Mouse (Mus musculus): ENCODE data around the gene Ccdc148.

DNA sequence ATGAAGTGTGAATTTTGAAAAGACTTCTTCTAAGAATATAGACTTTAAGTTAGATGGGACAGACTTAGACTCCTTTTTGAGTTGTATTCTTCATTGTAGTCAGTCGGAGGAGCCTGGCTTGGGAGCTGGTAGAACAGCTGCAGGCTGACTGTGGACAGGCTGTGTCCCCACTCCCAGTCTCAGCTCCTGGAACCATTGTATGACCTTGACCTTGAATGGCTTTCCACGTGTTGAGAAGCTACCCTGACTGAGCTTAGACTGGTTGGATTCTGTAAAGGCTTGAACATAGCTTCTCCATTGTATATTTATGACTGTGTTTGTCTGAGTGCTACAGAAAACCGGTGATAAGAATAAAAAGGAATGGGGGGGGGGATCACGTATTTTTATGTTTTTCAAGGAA, 36.7 kb upstream of the Ccdc148 start:
- TF ChIP-seq CTCF (IDR thresholded peaks at IDR 0.05; ENCODE audit: low read depth) (no peak), EP300 (IDR thresholded peaks at IDR 0.05; ENCODE audit: low read depth) (no peak)
